Mouse (Mus musculus): ENCODE data around the gene Gpc5.

DNA sequence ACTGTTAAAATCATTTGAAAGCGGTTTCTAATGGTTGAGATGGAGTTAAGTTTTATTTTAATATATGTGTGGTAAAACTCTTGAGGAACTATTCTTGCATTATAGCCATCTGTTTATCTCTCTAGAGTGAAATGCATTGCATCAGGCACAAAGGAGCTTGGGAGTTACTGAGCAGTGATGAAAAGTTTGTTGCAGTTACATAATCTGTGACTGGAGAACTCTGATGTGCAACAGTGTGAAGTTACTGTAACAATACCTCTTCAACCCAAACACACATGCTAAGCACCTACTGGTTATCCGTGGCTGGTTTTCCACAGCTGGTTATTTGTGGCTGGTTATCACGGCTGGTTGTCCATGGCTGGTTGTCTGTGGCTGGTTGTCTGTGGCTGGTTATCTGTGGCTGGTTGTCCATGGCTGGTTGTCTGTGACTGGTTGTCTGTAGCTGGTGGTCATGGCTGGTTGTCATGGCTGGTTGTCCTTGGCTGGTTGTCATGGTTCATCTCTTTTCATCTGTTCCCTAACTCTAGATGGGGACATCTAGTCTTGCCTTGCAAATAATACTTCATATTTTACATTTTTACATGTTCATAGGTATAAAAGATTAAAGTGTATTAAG is 273.4 kb downstream of the Gpc5 start:
- no peak for TF ChIP-seq CTCF (IDR thresholded peaks at IDR 0.05; ENCODE audit: insufficient read depth, low read length)
- TF ChIP-seq POLR2A (IDR thresholded peaks at IDR 0.05; ENCODE audit: borderline replicate concordance, extremely low read depth, low read depth, low read length), result no peak
